Mouse (Mus musculus) left cerebral cortex, adult 9 months (tissue): ENCODE data around the gene Gpr176.
A peak's percentile ranks its signal among the peaks of the same experiment; 100 is the strongest.

ENCODE experiments used
- DNase-seq, 2 experiments: peaks; one replicate each; pipeline ENCODE4 v3.0.0; 2022; ENCODE audit warnings: low spot score in 2 of 2

Gpr176 gene

GRCm38 (mm10) chr2:118372901-118373571 is at the start of gene Gpr176:
Gene Gpr176 (minus strand): TSS chr2:118373419.
- DNase-seq = peak in 1 of 2 experiments; percentile 24

- no peak for DNase-seq
These were observed 49.2 kb upstream of the Gpr176 start for GRCm38 (mm10) chr2:118422385-118422784.

GRCm38 (mm10) chr2:118421951-118422350 is 48.7 kb upstream of the Gpr176 start:
- DNase-seq = no peak

- no peak for DNase-seq
These were observed 44.9 kb upstream of the Gpr176 start for GRCm38 (mm10) chr2:118418076-118418475.

- DNase-seq = no peak
These were observed 42.6 kb upstream of the Gpr176 start for GRCm38 (mm10) chr2:118415601-118416355.

- DNase-seq = no peak
These were observed 39.6 kb upstream of the Gpr176 start for GRCm38 (mm10) chr2:118412821-118413220.

GRCm38 (mm10) chr2:118408336-118408895 is 35.2 kb upstream of the Gpr176 start:
- no peak for DNase-seq

GRCm38 (mm10) chr2:118406811-118407210 is 33.6 kb upstream of the Gpr176 start:
- DNase-seq = no peak

- no peak for DNase-seq
These were observed 32.3 kb upstream of the Gpr176 start for GRCm38 (mm10) chr2:118405568-118405967.

- no peak for DNase-seq
These were observed 31.1 kb upstream of the Gpr176 start for GRCm38 (mm10) chr2:118404336-118404735.

GRCm38 (mm10) chr2:118401834-118402727 is 28.9 kb upstream of the Gpr176 start:
- DNase-seq = no peak

GRCm38 (mm10) chr2:118399751-118400150 is 26.5 kb upstream of the Gpr176 start:
- no peak for DNase-seq

GRCm38 (mm10) chr2:118391201-118391600 is 18.0 kb upstream of the Gpr176 start:
- DNase-seq = no peak

- no peak for DNase-seq
These were observed 16.9 kb upstream of the Gpr176 start for GRCm38 (mm10) chr2:118390072-118390471.

GRCm38 (mm10) chr2:118389569-118389968 is 16.4 kb upstream of the Gpr176 start:
- DNase-seq = no peak

- DNase-seq = peak; percentile 98 to 99
These were observed 15.4 kb upstream of the Gpr176 start, which contains the start of gene Eif2ak4 for GRCm38 (mm10) chr2:118388341-118389335. Gene Eif2ak4 (plus strand): TSS chr2:118388618.

- no peak for DNase-seq
These were observed 10.2 kb upstream of the Gpr176 start for GRCm38 (mm10) chr2:118383387-118383786.

GRCm38 (mm10) chr2:118379756-118380155 is 6.5 kb upstream of the Gpr176 start:
- DNase-seq = no peak

GRCm38 (mm10) chr2:118375931-118376330 is 2.7 kb upstream of the Gpr176 start:
- DNase-seq = peak in 1 of 2 experiments; percentile 24

GRCm38 (mm10) chr2:118375522-118375921 is 2.3 kb upstream of the Gpr176 start:
- DNase-seq = no peak
